Mouse (Mus musculus): ENCODE results near the gene Il18.
A peak's percentile ranks its signal among the peaks of the same experiment; 100 is the strongest.
"Not testable (repeated sequence)": the region's sequence is repeated elsewhere in the genome, so short reads cannot be mapped to it uniquely, and the experiment has no call there.

The Il18 gene

DNA sequence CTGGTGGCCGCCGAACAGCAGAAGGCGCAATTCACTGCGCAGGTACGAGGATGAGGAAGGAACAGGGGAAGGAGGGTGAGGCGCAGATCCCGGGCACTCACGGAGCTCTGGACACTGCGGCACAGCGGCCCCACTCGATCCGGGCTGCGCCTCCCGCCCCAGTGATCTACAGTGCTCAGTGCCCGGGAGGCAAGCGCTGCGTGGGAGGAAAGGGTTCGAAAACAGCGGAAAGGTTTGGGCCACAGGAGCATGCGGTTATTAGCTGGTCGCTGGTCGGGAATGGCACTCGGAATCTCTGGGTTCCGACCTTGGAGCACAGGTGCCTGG, 49.3 kb downstream of the Il18 start:
- no peak for DNase-seq (ENCODE audit: low read depth)

DNA sequence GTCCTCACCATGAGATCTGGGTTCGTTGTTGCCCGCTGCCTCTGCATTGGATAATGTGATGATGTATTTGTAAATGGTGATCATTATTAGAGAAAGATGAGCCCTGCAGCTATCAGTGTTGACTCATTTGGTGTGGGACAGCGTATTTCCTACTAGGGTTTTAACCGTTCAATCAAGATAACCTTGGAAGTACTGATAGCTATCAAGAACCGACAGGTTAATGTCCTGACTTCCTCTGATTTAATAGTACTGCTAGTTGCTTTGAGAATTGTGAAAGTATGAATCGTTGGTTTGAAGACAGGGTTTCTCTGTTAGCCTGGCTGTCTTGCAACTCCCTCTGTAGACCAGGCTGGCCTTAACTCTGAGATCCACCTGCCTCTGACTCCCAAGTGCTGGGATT, 49.7 kb downstream of the Il18 start:
- DNase-seq (ENCODE audit: low read depth), result peak; percentile 43

DNA sequence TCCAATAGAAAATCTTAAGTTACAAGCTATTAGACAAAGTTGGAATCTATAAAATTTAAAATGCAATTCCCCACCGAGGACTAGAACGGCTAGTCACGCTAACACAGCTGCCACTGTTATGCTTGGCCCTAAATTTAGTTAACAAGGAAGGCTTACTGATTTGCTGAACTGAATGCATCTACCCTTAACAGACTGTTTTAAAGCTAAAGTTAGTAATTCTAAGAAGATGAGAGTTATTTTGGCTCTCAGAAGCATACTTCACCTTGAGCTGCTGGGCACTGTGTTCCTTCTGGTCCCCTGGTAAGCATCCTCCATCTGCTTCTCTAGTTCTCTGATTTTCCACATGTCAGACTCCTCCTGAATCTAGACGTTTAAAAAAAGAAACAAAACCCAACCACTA, 57.5 kb downstream of the Il18 start:
- DNase-seq (ENCODE audit: low read depth), result no peak

DNA sequence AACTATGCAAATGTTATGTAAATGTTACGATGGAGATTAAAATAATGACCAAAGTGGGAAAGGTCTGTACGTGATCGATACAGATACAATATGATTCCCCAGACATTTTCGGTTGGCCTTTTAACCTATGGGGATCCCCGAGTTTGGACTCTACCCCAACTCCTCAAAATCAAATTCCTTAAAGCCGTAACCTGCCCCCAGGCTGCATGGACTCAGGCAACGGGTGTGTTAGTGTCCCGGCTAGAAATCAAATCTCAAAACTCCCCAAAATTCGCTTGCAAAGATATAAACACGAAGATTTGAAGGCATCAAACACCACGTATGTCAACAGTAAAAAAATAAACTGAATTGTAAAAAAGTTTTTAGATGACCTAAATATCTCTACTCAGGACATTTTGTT, 61.5 kb downstream of the Il18 start:
- DNase-seq (ENCODE audit: low read depth), result no peak

DNA sequence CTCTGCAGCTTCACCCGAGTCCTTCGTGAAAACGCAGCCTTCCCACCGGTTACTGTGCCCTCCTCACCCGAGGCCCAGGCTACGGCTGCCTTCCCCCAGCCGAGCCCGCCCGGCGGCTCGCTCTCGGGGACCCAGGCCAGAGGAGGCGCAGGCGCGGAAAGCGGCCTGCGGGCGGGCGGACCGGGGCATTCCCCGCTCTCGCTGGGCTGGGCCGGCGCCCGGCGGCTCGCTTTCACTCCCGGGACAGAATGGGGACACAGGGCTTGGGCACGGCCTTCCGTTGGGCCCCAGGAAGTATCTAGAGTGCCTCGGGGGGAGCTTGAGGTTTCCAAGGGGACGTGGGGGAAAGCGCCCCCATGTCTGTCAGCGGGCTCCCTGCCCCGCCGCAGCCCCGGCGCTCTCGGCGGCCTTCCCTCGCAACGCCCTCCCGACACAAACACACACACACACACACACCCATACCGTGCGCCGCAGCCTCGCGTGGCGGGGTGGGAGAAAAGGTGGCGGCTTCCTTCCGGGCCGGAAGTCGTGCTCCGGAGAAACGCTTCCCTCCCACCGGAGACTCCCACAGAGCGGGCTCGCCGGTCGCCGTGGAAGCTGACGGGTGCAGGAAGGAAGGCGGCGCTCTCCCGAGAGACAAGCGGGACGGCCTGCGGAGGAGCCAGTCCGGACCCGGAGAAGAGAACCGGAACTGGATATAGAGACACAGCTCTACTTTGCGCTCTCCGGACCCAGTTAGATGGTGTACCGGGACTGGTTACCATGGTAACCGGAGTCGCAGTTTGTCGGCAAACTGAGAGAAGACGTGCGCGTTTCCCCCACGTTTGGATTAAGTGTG, 62.4 kb downstream of the Il18 start, which contains the start of the genes Pih1d2 and Nkapd1:
Gene Pih1d2 (plus strand): TSS at position 556 of the 838 bp plus-strand sequence.
Gene Nkapd1 (minus strand): TSS at position 699 of the 838 bp plus-strand sequence.
- DNase-seq (ENCODE audit: low read depth), result peak; percentile 95

DNA sequence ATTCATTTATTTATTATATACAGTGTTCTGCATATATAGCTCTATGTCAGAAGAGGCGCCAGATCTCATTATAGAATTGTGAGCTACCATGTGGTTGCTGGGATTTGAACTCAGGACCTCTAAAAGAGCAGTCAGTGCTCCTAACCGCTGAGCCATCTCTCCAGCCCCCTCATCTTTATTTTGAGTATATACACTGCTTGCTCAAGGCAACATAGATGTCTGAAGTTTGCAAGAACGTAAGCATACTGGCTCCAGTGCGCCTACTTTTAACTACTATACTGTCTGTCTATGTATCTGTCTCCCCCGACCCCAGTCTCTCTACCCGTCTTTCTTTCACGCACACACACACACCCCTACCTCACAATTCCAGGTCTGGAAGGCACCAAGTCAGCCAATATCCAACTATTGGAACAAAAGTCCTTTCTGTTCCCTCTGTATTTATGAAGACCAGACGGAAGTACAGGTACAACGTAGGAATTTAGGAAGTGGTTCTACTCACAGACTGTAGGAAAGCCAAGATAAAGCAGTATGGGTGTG, 63.2 kb downstream of the Il18 start:
- DNase-seq (ENCODE audit: low read depth), result no peak

DNA sequence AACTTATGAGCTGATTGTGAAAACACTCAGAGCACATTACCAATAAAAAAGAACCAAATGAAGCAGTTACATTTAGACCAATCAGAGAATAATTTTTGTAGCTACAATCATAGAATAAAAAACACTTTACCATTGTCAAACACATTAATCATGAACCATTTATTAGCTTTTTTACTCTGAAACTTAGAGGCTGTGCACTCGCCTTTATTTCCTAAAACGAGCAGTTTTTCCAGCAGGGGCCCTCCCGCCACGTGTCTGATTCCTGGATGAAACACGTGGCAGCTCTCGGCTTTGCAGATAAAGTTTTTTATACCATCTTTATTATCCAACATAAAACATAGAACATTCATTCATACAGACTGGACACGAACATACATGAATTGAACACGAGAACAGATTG, 76.3 kb downstream of the Il18 start:
- not testable (repeated sequence) for DNase-seq (ENCODE audit: low read depth)
